Mouse (Mus musculus): ENCODE results near the gene Gsto2. TPM values are rescaled to one million over a fixed set of nuclear protein-coding genes. Genes with fewer than 3 reads are reported as not detected.
A peak's percentile ranks its signal among the peaks of the same experiment; 100 is the strongest.
"Not testable (repeated sequence)": the region's sequence is repeated elsewhere in the genome, so short reads cannot be mapped to it uniquely, and the experiment has no call there.

Gsto2 gene
- polyA plus RNA-seq, 1 experiment from 2014 or later = 2.1 TPM

GRCm38 (mm10) chr19:47834614-47835013 lies 30.7 kb upstream of the Gsto2 start:
- WGBS = 90% methylated on average over 5 of the region's 5 CpGs
- Histone ChIP-seq H3K27me3 (ENCODE audit: control insufficient read depth, insufficient read depth, low read length) (no peaks in the 10 kb centered on the region), H3K36me3 (ENCODE audit: control insufficient read depth, insufficient read depth, low read length) (no peaks in the 10 kb centered on the region), H3K4me1 (ENCODE audit: control insufficient read depth, insufficient read depth, low read length) (no peaks in the 10 kb centered on the region), H3K9ac (replicated peaks; ENCODE audit: low read depth, low read length) (no peak overlapping the region), H3K4me3 (ENCODE audit: low read depth, low read length) (no peak overlapping the region), H3K27ac (ENCODE audit: low read depth, low read length) (no peak overlapping the region), H3K9me3 (ENCODE audit: control insufficient read depth, low read length) (no peaks in the 10 kb centered on the region), H3K4me2 (ENCODE audit: low read depth, low read length) (no peak overlapping the region)
- ATAC-seq (ENCODE audit: low read depth) = no peak

DNA sequence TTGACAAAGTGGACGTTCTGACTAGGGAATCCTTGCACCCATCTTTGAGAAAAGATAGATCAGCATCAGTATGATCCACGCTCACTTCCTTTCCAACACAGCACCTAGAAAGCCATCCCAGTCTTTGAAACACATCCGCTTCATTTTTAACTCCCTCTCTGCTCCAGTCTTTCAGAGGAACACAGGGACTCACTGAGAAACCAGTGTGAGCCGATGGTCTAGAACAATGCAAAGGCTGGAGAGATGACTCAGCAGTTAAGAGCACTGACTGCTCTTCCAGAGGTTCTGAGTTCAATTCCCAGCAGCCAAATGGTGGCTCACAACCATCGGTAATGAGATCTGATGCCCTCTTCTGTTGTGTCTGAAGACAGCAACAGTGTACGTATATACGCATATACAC lies 29.6 kb upstream of the Gsto2 start:
- Histone ChIP-seq H3K36me3 (ENCODE audit: control insufficient read depth, insufficient read depth, low read length) (no peaks in the 10 kb centered on the region), H3K4me1 (ENCODE audit: control insufficient read depth, insufficient read depth, low read length) (no peaks in the 10 kb centered on the region), H3K4me3 (ENCODE audit: low read depth, low read length) (no peak overlapping the region), H3K9ac (replicated peaks; ENCODE audit: low read depth, low read length) (no peak overlapping the region), H3K27ac (ENCODE audit: low read depth, low read length) (no peak overlapping the region), H3K27me3 (ENCODE audit: control insufficient read depth, insufficient read depth, low read length) (no peaks in the 10 kb centered on the region), H3K9me3 (ENCODE audit: control insufficient read depth, low read length) (no peaks in the 10 kb centered on the region), H3K4me2 (ENCODE audit: low read depth, low read length) (no peak overlapping the region)
- no peak for ATAC-seq (ENCODE audit: low read depth)
- WGBS = 81% methylated on average over 7 of the region's 7 CpGs

DNA sequence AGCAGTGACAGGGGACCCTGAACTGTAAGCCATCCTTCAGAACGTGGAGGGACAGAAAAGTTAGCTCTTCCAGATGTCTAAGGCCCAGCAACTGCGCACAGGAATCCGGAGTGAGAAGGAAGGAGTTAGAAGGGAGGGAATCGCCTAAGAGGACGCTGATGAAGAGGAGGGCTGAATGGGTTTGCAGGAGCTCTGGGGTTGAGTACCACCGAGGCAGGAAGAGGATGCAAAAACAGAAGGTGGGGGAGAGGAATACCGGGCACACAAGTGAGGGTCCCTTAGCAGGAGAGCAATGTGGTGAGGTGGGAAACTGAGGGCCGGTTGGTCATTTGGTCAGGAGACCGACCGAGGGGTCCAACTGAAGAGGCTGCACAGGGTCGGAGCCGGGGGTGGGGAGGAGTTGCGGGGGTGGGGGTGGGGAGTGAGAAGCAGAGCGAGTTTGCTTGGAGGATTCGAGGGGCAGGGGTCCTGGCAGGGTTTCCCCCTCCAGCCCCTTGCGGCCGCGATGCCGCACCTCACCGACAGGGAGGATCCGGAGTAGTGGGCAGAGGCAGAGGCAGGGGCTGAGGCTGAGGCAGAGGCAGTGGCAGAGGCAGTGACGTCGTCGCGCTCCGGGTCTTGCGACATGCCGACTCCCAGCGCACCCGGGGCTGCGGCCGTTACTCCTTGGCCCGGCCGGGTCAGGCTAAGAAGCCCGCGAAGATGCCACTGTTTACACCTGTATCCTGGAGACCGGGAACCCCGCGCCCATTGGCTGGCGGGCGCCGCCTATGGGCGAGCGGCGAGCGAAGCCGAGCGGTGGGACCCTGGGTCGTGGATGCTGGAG lies 28.4 kb upstream of the Gsto2 start:
- peak overlapping the region; percentile 50 for H3K4me3 ChIP-seq (ENCODE audit: low read depth, low read length)
- peak overlapping the region; percentile 69 for H3K4me2 ChIP-seq (ENCODE audit: low read depth, low read length)
- H3K9ac ChIP-seq (replicated peaks; ENCODE audit: low read depth, low read length) = peak overlapping the region; percentile 54
- no peaks in the 10 kb centered on the region for H3K36me3 ChIP-seq (ENCODE audit: control insufficient read depth, insufficient read depth, low read length)
- H3K4me1 ChIP-seq (ENCODE audit: control insufficient read depth, insufficient read depth, low read length) = no peaks in the 10 kb centered on the region
- H3K9me3 ChIP-seq (ENCODE audit: control insufficient read depth, low read length) = no peaks in the 10 kb centered on the region
- peak; percentile 96 for ATAC-seq (ENCODE audit: low read depth)
- WGBS = 3% methylated on average over 48 of the region's 49 CpGs
- H3K27ac ChIP-seq (ENCODE audit: low read depth, low read length) = no peak overlapping the region
- H3K27me3 ChIP-seq (ENCODE audit: control insufficient read depth, insufficient read depth, low read length) = no peaks in the 10 kb centered on the region

- ATAC-seq (ENCODE audit: low read depth) = no peak; the same call in 1 of the 2 replicates
- 0% methylated on average over 6 of the region's 6 CpGs for WGBS
- Histone ChIP-seq H3K36me3 (ENCODE audit: control insufficient read depth, insufficient read depth, low read length) (no peaks in the 10 kb centered on the region), H3K4me1 (ENCODE audit: control insufficient read depth, insufficient read depth, low read length) (no peaks in the 10 kb centered on the region), H3K9ac (replicated peaks; ENCODE audit: low read depth, low read length) (peak overlapping the region; percentile 54), H3K4me2 (ENCODE audit: low read depth, low read length) (peak overlapping the region; percentile 69), H3K27ac (ENCODE audit: low read depth, low read length) (no peak overlapping the region), H3K9me3 (ENCODE audit: control insufficient read depth, low read length) (no peaks in the 10 kb centered on the region), H3K27me3 (ENCODE audit: control insufficient read depth, insufficient read depth, low read length) (no peaks in the 10 kb centered on the region), H3K4me3 (ENCODE audit: low read depth, low read length) (peak overlapping the region; percentile 50)
These were observed 27.8 kb upstream of the Gsto2 start for GRCm38 (mm10) chr19:47837527-47837901.

DNA sequence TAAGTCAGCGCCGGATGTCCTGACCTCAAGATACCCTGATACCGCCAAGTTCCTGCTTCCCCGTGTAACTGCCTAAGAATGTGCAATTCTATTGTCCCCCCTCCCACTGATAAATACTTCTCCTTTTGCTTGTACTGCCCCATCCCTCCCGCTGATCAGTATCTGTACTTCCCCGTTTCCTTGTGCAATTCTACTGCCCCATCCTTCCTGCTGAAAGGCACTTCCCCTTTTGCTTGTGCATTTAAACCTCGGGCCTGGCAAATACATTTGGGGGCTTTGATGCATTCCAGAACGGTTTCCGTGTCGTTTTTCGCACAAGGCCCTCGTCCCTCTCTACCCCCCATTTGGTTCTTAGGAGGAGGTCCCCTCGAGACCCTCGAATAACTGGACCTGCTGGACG lies 24.1 kb upstream of the Gsto2 start:
- not testable (repeated sequence) for H3K4me3 ChIP-seq (ENCODE audit: low read depth, low read length); ATAC-seq (ENCODE audit: low read depth)
- 87% methylated on average over 12 of the region's 15 CpGs for WGBS

DNA sequence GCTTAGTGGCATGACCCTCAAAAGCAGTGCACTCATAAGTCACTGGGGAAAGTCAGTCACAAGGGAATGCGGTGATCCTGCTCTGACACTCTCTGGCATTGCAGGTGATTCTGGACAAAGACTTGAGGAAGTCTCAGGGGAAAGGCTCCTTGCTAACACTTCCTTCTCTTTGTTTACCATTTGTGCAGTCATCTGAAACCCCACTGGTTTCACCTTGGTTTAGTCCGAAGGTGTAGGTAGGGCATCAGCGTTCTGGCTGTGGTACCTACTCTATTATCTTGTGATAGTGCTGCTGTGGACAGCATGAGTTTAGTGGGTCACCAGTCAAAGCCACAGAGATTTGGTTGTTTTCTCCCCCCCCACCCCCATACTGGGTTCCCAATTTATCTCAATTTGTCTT lies 15.6 kb upstream of the Gsto2 start:
- H3K4me2 ChIP-seq (ENCODE audit: low read depth, low read length) = no peak overlapping the region
- H3K27me3 ChIP-seq (ENCODE audit: control insufficient read depth, insufficient read depth, low read length) = no peaks in the 10 kb centered on the region
- no peak overlapping the region for H3K27ac ChIP-seq (ENCODE audit: low read depth, low read length)
- no peak for ATAC-seq (ENCODE audit: low read depth)
- H3K9ac ChIP-seq (replicated peaks; ENCODE audit: low read depth, low read length) = no peak overlapping the region
- no peaks in the 10 kb centered on the region for H3K4me1 ChIP-seq (ENCODE audit: control insufficient read depth, insufficient read depth, low read length)
- no peak overlapping the region for H3K4me3 ChIP-seq (ENCODE audit: low read depth, low read length)
- WGBS = 70% methylated on average over 3 of the region's 3 CpGs
- no peaks in the 10 kb centered on the region for H3K9me3 ChIP-seq (ENCODE audit: control insufficient read depth, low read length)
- no peaks in the 10 kb centered on the region for H3K36me3 ChIP-seq (ENCODE audit: control insufficient read depth, insufficient read depth, low read length)

More for the DNA sequence above, 24.1 kb upstream of the Gsto2 start:
- H3K27me3 ChIP-seq (ENCODE audit: control insufficient read depth, insufficient read depth, low read length); H3K4me1 ChIP-seq (ENCODE audit: control insufficient read depth, insufficient read depth, low read length); H3K36me3 ChIP-seq (ENCODE audit: control insufficient read depth, insufficient read depth, low read length); H3K4me2 ChIP-seq (ENCODE audit: low read depth, low read length); H3K9me3 ChIP-seq (ENCODE audit: control insufficient read depth, low read length); H3K27ac ChIP-seq (ENCODE audit: low read depth, low read length); H3K9ac ChIP-seq (replicated peaks; ENCODE audit: low read depth, low read length): not testable (repeated sequence)

DNA sequence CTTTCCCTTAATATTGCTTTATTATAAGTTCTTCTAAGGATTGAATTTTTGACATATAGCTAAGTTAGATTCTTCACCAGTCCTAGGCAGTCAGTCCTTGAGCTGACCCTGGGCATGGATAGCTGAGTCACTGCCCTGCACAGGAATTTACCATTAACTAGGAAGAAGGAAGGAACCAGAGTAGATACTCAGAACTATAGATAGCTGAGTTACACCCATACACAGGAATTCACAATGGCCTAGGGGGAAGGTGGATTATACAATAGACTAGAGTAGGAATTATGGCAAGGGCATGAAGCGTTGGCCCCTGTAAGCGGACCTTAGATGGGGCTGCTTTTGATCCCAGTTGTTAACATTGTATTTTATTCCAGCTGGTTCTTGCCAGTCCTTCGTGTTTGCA lies 13.2 kb upstream of the Gsto2 start:
- H3K9ac ChIP-seq (replicated peaks; ENCODE audit: low read depth, low read length); H3K4me1 ChIP-seq (ENCODE audit: control insufficient read depth, insufficient read depth, low read length); ATAC-seq (ENCODE audit: low read depth); H3K4me2 ChIP-seq (ENCODE audit: low read depth, low read length); H3K9me3 ChIP-seq (ENCODE audit: control insufficient read depth, low read length); H3K4me3 ChIP-seq (ENCODE audit: low read depth, low read length); H3K27ac ChIP-seq (ENCODE audit: low read depth, low read length); H3K36me3 ChIP-seq (ENCODE audit: control insufficient read depth, insufficient read depth, low read length); H3K27me3 ChIP-seq (ENCODE audit: control insufficient read depth, insufficient read depth, low read length): not testable (repeated sequence)
- WGBS = 81% methylated on average over 3 of the region's 3 CpGs

DNA sequence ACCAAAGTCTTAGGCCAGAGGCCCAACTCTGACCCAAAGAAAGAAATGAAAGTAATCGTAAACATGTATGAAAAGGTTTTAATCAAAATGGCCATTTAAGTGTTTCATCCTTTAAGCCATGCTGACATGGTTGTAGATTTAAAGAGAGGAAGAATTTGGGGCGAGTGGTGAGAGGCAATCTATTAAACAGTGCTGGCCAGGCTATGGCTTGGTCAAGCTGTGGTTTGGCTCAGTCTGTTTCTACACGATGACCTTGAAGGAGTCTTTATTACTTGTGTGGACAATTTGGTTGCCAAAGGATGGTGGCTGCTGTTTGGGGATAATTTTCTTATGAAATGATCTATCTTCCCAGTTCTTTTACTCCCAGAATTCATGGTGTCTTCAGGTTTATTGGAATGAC lies 12.3 kb upstream of the Gsto2 start:
- H3K27ac ChIP-seq (ENCODE audit: low read depth, low read length) = no peak overlapping the region
- no peaks in the 10 kb centered on the region for H3K4me1 ChIP-seq (ENCODE audit: control insufficient read depth, insufficient read depth, low read length)
- H3K9me3 ChIP-seq (ENCODE audit: control insufficient read depth, low read length) = no peaks in the 10 kb centered on the region
- H3K36me3 ChIP-seq (ENCODE audit: control insufficient read depth, insufficient read depth, low read length) = no peaks in the 10 kb centered on the region
- H3K27me3 ChIP-seq (ENCODE audit: control insufficient read depth, insufficient read depth, low read length) = no peaks in the 10 kb centered on the region
- no peak overlapping the region for H3K4me2 ChIP-seq (ENCODE audit: low read depth, low read length)
- H3K4me3 ChIP-seq (ENCODE audit: low read depth, low read length) = no peak overlapping the region
- 87% methylated on average over 3 of the region's 3 CpGs for WGBS
- no peak for ATAC-seq (ENCODE audit: low read depth)
- H3K9ac ChIP-seq (replicated peaks; ENCODE audit: low read depth, low read length) = no peak overlapping the region

GRCm38 (mm10) chr19:47853951-47854795 lies 11.2 kb upstream of the Gsto2 start:
- H3K9ac ChIP-seq (replicated peaks; ENCODE audit: low read depth, low read length) = peak overlapping the region; percentile 75
- no peaks in the 10 kb centered on the region for H3K4me1 ChIP-seq (ENCODE audit: control insufficient read depth, insufficient read depth, low read length)
- H3K27me3 ChIP-seq (ENCODE audit: control insufficient read depth, insufficient read depth, low read length) = no peaks in the 10 kb centered on the region
- 25% methylated on average over 13 of the region's 13 CpGs for WGBS
- H3K9me3 ChIP-seq (ENCODE audit: control insufficient read depth, low read length) = no peaks in the 10 kb centered on the region
- peak overlapping the region; percentile 62 for H3K4me3 ChIP-seq (ENCODE audit: low read depth, low read length)
- H3K36me3 ChIP-seq (ENCODE audit: control insufficient read depth, insufficient read depth, low read length) = no peaks in the 10 kb centered on the region
- ATAC-seq (ENCODE audit: low read depth) = peak; percentile 75
- peak overlapping the region; percentile 40 for H3K27ac ChIP-seq (ENCODE audit: low read depth, low read length)
- H3K4me2 ChIP-seq (ENCODE audit: low read depth, low read length) = peak overlapping the region; percentile 63

All from neural tube, embryonic 14.5 days (tissue).